Mouse (Mus musculus): ENCODE measurements at regions not wholly inside any gene's neighbourhood (a gene's known extent, or its start where the extent isn't known, plus 50 kb on each side); places are given as distances from the start of the nearest gene placed in this dataset.
A peak's percentile ranks its signal among the peaks of the same experiment; 100 is the strongest.

GRCm38 (mm10) chr5:73729646-73730045 is 78.5 kb downstream of the Spata18 start:
- Histone ChIP-seq H3K4me2 (no peak overlapping the region), H3K27me3 (replicated peaks) (peaks cover 51% of the 10 kb centered on the region), H3K36me3 (no peaks in the 10 kb centered on the region), H3K4me1 (replicated peaks) (peaks cover 12% of the 10 kb centered on the region), H3K4me3 (no peak overlapping the region), H3K27ac (ENCODE audit: poor library complexity, severe bottlenecking) (no peak overlapping the region), H3K9me3 (replicated peaks) (no peaks in the 10 kb centered on the region), H3K9ac (no peak overlapping the region)
- ATAC-seq (ENCODE audit: insufficient number of reproducible peaks, low FRiP score) = no peak
- WGBS = 77% methylated on average over 13 of the region's 13 CpGs

DNA sequence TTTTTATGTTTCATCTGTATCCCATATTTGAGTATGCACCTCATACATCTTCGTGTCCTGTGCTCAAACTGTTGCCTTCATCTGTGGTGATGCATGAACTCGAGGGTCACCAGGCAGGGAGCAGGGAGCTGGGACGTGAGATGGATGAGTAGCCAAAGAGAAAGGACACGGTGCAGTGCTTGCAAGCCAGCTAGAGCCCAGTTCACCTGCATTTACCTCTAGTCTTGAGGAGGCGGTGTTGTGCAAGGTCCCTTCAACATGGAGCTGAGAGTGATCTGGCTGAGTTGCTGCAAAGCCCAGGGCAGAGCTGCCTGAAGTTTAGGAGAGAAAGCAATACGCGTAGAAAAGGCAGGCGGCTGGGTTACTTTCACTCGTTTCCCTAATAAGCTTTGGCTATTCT is 80.2 kb downstream of the Spata18 start:
- no peak overlapping the region for H3K4me3 ChIP-seq
- H3K9ac ChIP-seq = no peak overlapping the region
- WGBS = 77% methylated on average over 9 of the region's 9 CpGs
- H3K4me1 ChIP-seq (replicated peaks) = peaks cover 9% of the 10 kb centered on the region
- H3K4me2 ChIP-seq = no peak overlapping the region
- no peaks in the 10 kb centered on the region for H3K9me3 ChIP-seq (replicated peaks)
- H3K36me3 ChIP-seq = no peaks in the 10 kb centered on the region
- peaks cover 52% of the 10 kb centered on the region for H3K27me3 ChIP-seq (replicated peaks)
- no peak for ATAC-seq (ENCODE audit: insufficient number of reproducible peaks, low FRiP score)
- no peak overlapping the region for H3K27ac ChIP-seq (ENCODE audit: poor library complexity, severe bottlenecking)

GRCm38 (mm10) chr5:73731991-73732565 is 80.9 kb downstream of the Spata18 start:
- Histone ChIP-seq H3K36me3 (no peaks in the 10 kb centered on the region), H3K4me2 (no peak overlapping the region), H3K27ac (ENCODE audit: poor library complexity, severe bottlenecking) (no peak overlapping the region), H3K9me3 (replicated peaks) (no peaks in the 10 kb centered on the region), H3K4me1 (replicated peaks) (peaks cover 9% of the 10 kb centered on the region), H3K27me3 (replicated peaks) (peaks cover 45% of the 10 kb centered on the region), H3K9ac (no peak overlapping the region), H3K4me3 (no peak overlapping the region)
- no peak for ATAC-seq (ENCODE audit: insufficient number of reproducible peaks, low FRiP score)
- 59% methylated on average over 9 of the region's 9 CpGs for WGBS

GRCm38 (mm10) chr5:73740766-73741165 is 89.6 kb downstream of the Spata18 start:
- H3K36me3 ChIP-seq = no peaks in the 10 kb centered on the region
- 69% methylated on average over 3 of the region's 3 CpGs for WGBS
- H3K27ac ChIP-seq (ENCODE audit: poor library complexity, severe bottlenecking) = no peak overlapping the region
- H3K9me3 ChIP-seq (replicated peaks) = peaks cover 3% of the 10 kb centered on the region; the same call in 1 of the 2 replicates
- no peak overlapping the region for H3K4me2 ChIP-seq
- no peak for ATAC-seq (ENCODE audit: insufficient number of reproducible peaks, low FRiP score)
- peaks cover 21% of the 10 kb centered on the region for H3K27me3 ChIP-seq (replicated peaks)
- no peaks in the 10 kb centered on the region for H3K4me1 ChIP-seq (replicated peaks)
- no peak overlapping the region for H3K9ac ChIP-seq
- no peak overlapping the region for H3K4me3 ChIP-seq

GRCm38 (mm10) chr5:73741441-73741840 is 90.3 kb downstream of the Spata18 start:
- no peak overlapping the region for H3K9ac ChIP-seq
- H3K36me3 ChIP-seq = no peaks in the 10 kb centered on the region
- no peak overlapping the region for H3K4me2 ChIP-seq
- peaks cover 3% of the 10 kb centered on the region; the same call in 1 of the 2 replicates for H3K9me3 ChIP-seq (replicated peaks)
- WGBS = 89% methylated on average over 11 of the region's 11 CpGs
- H3K27ac ChIP-seq (ENCODE audit: poor library complexity, severe bottlenecking) = no peak overlapping the region
- ATAC-seq (ENCODE audit: insufficient number of reproducible peaks, low FRiP score) = no peak
- H3K4me3 ChIP-seq = no peak overlapping the region
- no peaks in the 10 kb centered on the region for H3K4me1 ChIP-seq (replicated peaks)
- H3K27me3 ChIP-seq (replicated peaks) = peaks cover 18% of the 10 kb centered on the region; the same call in 1 of the 2 replicates

- no peak overlapping the region for H3K27ac ChIP-seq (ENCODE audit: poor library complexity, severe bottlenecking)
- no peak overlapping the region for H3K4me2 ChIP-seq
- peaks cover 18% of the 10 kb centered on the region; the same call in 1 of the 2 replicates for H3K27me3 ChIP-seq (replicated peaks)
- no peaks in the 10 kb centered on the region for H3K36me3 ChIP-seq
- H3K9me3 ChIP-seq (replicated peaks) = peaks cover under 1% of the 10 kb centered on the region; the same call in 1 of the 2 replicates
- H3K9ac ChIP-seq = no peak overlapping the region
- no peak overlapping the region for H3K4me3 ChIP-seq
- no peak for ATAC-seq (ENCODE audit: insufficient number of reproducible peaks, low FRiP score)
- H3K4me1 ChIP-seq (replicated peaks) = no peaks in the 10 kb centered on the region
- 79% methylated on average over 1 of the region's 1 CpGs for WGBS
These were observed 92.8 kb downstream of the Spata18 start for GRCm38 (mm10) chr5:73743953-73744352.

GRCm38 (mm10) chr5:73749791-73750190 is 98.6 kb downstream of the Spata18 start:
- no peak overlapping the region for H3K4me2 ChIP-seq
- no peaks in the 10 kb centered on the region for H3K36me3 ChIP-seq
- 84% methylated on average over 4 of the region's 4 CpGs for WGBS
- H3K27ac ChIP-seq (ENCODE audit: poor library complexity, severe bottlenecking) = no peak overlapping the region
- peaks cover 7% of the 10 kb centered on the region for H3K4me1 ChIP-seq (replicated peaks)
- H3K9me3 ChIP-seq (replicated peaks) = no peaks in the 10 kb centered on the region
- no peak overlapping the region for H3K4me3 ChIP-seq
- 0 out of 2 replicates have a peak, but pooled peaks cover under 1% of the 10 kb centered on the region for H3K27me3 ChIP-seq (replicated peaks)
- no peak for ATAC-seq (ENCODE audit: insufficient number of reproducible peaks, low FRiP score)
- H3K9ac ChIP-seq = no peak overlapping the region

- Histone ChIP-seq H3K27ac (ENCODE audit: poor library complexity, severe bottlenecking) (peak overlapping the region; percentile 18; the same call in 1 of the 2 replicates), H3K27me3 (replicated peaks) (no peaks in the 10 kb centered on the region), H3K4me2 (no peak overlapping the region), H3K4me3 (no peak overlapping the region), H3K4me1 (replicated peaks) (peaks cover 7% of the 10 kb centered on the region), H3K9ac (no peak overlapping the region), H3K36me3 (no peaks in the 10 kb centered on the region), H3K9me3 (replicated peaks) (no peaks in the 10 kb centered on the region)
- ATAC-seq (ENCODE audit: insufficient number of reproducible peaks, low FRiP score) = peak; percentile 77
- 67% methylated on average over 10 of the region's 10 CpGs for WGBS
These were observed 101.1 kb downstream of the Spata18 start for GRCm38 (mm10) chr5:73752225-73752644.

DNA sequence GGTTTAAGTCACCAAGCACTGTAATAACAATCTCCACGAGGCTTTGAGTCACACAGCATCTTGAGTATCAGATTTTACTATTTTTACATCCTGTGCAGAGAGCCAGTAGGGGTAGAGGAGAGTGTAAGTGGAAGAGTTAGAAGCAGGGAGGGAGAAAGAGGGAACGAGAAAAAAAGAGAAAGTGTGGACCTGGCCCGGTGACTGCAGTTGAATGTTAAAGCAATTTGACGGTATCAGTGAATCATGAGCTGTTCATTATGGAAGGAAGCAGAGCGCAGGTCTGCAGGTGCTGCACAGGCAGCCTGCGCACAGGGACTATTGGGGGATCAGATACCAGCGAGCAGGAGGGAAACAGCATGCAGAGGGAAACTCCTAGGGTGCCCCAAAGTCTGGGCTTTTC is 102.6 kb downstream of the Spata18 start:
- Histone ChIP-seq H3K4me1 (replicated peaks) (peaks cover 7% of the 10 kb centered on the region), H3K9me3 (replicated peaks) (no peaks in the 10 kb centered on the region), H3K4me2 (no peak overlapping the region), H3K4me3 (no peak overlapping the region), H3K27me3 (replicated peaks) (0 out of 2 replicates have a peak, but pooled peaks cover 4% of the 10 kb centered on the region), H3K27ac (ENCODE audit: poor library complexity, severe bottlenecking) (no peak overlapping the region), H3K36me3 (no peaks in the 10 kb centered on the region), H3K9ac (no peak overlapping the region)
- ATAC-seq (ENCODE audit: insufficient number of reproducible peaks, low FRiP score) = no peak
- 58% methylated on average over 7 of the region's 7 CpGs for WGBS

GRCm38 (mm10) chr5:73758534-73758933 is 107.4 kb downstream of the Spata18 start:
- Histone ChIP-seq H3K27me3 (replicated peaks) (0 out of 2 replicates have a peak, but pooled peaks cover 4% of the 10 kb centered on the region), H3K36me3 (no peaks in the 10 kb centered on the region), H3K27ac (ENCODE audit: poor library complexity, severe bottlenecking) (no peak overlapping the region), H3K4me2 (no peak overlapping the region), H3K4me3 (no peak overlapping the region), H3K9ac (no peak overlapping the region), H3K4me1 (replicated peaks) (peaks cover 7% of the 10 kb centered on the region; the same call in 1 of the 2 replicates), H3K9me3 (replicated peaks) (no peaks in the 10 kb centered on the region)
- 81% methylated on average over 6 of the region's 6 CpGs for WGBS
- ATAC-seq (ENCODE audit: insufficient number of reproducible peaks, low FRiP score) = no peak

DNA sequence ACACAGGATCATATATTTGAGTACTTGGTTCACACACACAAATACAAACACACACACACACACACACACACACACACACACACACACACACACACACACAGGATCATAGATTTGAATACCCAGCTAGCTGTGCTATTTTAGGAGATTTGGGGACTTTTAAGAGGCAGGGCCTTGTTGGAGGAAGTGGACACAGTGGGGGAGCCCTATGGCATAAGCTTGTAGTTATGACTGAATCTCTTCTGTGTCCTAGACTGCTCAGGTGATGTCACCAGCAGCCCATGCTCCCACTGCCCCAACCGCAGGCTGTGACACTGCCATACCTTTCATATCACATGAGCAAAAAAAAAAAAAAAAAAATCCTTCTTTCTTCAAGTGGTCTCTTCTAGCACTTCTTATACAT is 110.1 kb downstream of the Spata18 start:
- H3K4me3 ChIP-seq = no peak overlapping the region
- no peaks in the 10 kb centered on the region for H3K9me3 ChIP-seq (replicated peaks)
- WGBS = 73% methylated on average over 1 of the region's 1 CpGs
- no peak overlapping the region for H3K9ac ChIP-seq
- 0 out of 2 replicates have a peak, but pooled peaks cover 4% of the 10 kb centered on the region for H3K27me3 ChIP-seq (replicated peaks)
- H3K4me2 ChIP-seq = no peak overlapping the region
- ATAC-seq (ENCODE audit: insufficient number of reproducible peaks, low FRiP score) = no peak
- H3K27ac ChIP-seq (ENCODE audit: poor library complexity, severe bottlenecking) = no peak overlapping the region
- H3K36me3 ChIP-seq = no peaks in the 10 kb centered on the region
- H3K4me1 ChIP-seq (replicated peaks) = no peaks in the 10 kb centered on the region

GRCm38 (mm10) chr5:73761709-73762108 is 110.5 kb downstream of the Spata18 start:
- Histone ChIP-seq H3K9ac (no peak overlapping the region), H3K4me1 (replicated peaks) (no peaks in the 10 kb centered on the region), H3K4me3 (no peak overlapping the region), H3K27ac (ENCODE audit: poor library complexity, severe bottlenecking) (no peak overlapping the region), H3K36me3 (no peaks in the 10 kb centered on the region), H3K9me3 (replicated peaks) (no peaks in the 10 kb centered on the region), H3K4me2 (no peak overlapping the region), H3K27me3 (replicated peaks) (0 out of 2 replicates have a peak, but pooled peaks cover 4% of the 10 kb centered on the region)
- 31% methylated on average over 8 of the region's 8 CpGs for WGBS
- peak; percentile 73; the same call in 1 of the 2 replicates for ATAC-seq (ENCODE audit: insufficient number of reproducible peaks, low FRiP score)

Data from heart, embryonic 12.5 days (tissue).